Mouse (Mus musculus) urinary bladder, postnatal 4 days (tissue): ENCODE measurements at regions not wholly inside any gene's neighbourhood (a gene's known extent, or its start where the extent isn't known, plus 50 kb on each side); places are given as distances from the start of the nearest gene placed in this dataset.
A peak's percentile ranks its signal among the peaks of the same experiment; 100 is the strongest.

Experiments
- DNase-seq, 2 experiments: peaks; one replicate each; pipeline ENCODE4 v3.0.0; 2021 to 2022; ENCODE audit warnings: low spot score in 2 of 2

DNA sequence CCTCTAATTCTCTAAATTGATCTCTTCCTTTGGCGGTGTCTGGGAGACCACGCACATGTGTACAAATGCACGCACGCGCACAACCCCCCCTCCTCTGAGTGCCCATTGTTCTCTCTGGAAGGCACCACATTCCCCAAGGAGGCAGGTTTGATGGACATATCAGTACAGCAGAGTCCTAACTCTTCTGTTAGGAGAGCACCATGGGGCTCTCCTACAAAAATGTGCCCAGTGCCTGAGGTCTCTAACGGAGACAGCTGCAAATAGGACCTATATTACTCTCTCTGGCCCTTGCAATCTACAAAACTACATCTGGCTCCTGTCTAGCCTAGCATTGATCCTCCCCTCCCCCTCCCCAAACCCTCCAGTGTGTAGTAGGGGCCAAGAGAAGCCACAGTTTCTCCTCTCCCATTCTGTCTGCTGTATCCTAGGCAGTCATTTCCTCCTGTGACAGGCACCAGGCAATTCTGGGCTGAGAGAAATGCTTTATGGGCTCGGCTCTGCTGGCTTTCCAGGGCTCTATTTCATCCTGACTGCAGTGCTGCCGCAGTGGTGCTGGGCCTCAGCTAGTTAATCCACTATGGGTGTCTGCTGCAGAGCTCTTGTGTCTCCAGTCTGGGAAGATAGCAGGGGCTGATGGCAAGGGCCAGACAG is 340.6 kb downstream of the Rps24 start:
- no peak for DNase-seq

GRCm38 (mm10) chr14:24829001-24829400 is 342.1 kb downstream of the Rps24 start:
- DNase-seq, result no peak

DNA sequence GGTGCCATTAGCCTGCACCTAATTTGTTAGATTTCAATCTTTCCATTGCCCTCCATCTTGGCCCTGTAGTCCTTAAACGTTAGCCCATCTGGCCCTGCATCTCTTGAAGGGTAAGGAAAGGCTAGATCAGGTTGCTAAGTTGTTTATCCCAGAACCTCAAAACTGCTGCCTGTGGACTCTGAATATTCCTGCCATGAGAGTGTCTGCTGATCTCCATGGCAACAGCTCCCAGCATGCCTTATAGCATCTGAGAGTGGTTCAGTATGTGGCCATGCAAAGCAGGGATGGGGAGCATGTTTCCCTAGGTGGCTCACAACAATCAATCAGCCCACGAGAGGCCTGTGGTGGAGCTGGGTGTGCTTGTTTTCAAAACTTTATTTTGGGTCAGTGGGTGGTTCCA is 346.3 kb downstream of the Rps24 start:
- DNase-seq, result no peak

DNA sequence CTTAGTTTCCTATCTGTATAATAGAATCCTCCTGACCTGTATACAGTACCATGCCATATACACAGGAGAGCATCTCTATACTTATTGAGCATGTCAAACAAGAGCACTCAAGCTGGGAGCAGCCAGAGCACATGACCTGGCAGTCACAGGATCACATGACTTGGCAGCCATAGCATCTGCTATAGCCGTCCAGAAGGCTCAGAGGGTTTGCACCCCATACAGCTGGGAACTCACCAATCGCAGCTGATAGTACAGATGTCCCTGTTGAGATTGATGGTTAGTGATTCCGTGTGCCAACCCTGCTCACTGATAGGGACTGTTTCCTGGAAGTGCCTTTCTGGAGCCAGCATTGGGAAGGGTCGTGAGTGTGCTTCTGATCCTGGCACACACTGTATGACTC is 351.3 kb downstream of the Rps24 start:
- DNase-seq, result no peak

DNA sequence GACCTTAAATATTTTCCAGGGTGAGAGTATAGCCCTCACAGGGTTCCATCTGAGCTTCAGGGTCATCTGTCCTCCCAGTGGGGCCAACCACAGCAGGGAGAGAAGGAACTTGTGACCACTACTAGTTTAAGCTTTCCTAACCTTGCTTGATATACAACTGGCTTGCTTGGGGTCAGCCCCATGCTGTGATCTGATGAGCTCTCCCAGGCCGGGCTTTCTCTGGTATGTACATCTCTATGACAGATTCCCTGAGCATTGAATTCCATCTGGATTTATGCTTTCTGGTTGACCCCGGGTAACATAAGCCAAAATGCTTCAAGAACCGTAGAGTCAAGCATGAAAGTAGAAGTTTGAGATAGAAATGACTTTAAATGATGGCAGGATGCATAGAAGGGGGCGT is 352.1 kb downstream of the Rps24 start:
- DNase-seq, result no peak

DNA sequence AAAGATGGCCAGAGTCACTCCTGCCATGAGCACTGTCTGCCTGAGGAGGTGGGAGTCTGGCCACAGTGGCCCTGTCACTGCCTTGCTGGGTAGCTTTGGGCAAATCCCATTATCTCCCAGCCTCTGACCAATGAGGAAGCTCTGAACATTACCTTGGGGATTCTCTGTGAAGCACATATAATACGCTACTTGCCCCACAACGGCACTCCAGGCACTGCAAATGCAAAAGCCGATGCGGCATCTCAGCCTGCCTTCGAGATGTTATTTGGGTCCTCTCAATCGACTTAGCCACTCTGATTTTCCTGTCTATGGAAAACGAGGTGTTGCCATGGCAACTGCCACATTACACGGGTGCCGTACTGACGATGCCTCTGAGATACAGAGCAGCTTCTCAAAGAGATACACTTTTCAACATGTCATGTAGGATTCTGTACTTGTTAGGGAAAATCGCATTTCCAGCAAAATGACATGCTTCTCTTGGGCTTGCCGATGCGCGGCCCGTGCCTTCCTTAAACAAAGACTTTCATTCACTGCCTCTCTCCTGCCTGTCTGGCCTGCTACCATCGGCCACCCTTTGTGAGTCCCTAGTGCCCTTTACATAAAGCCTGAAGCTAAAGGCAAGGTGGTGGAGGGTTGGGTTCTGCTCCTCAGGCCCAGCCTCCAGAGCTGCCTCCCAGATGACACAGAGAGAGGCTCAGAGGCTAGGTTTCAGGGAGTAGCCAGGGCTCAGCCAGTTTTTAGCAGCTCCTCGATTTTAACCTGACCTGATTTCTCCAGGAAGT is 355.0 kb downstream of the Rps24 start:
- no peak for DNase-seq

- DNase-seq, result no peak
These were observed 356.7 kb downstream of the Rps24 start for GRCm38 (mm10) chr14:24843626-24844025.

GRCm38 (mm10) chr14:24850491-24850890 is 363.6 kb downstream of the Rps24 start:
- no peak for DNase-seq

GRCm38 (mm10) chr14:24854459-24854858 is 367.5 kb downstream of the Rps24 start:
- no peak for DNase-seq

GRCm38 (mm10) chr14:24862171-24862570 is 375.2 kb downstream of the Rps24 start:
- peak in 1 of 2 experiments; percentile 42 for DNase-seq

- DNase-seq, result peak in 1 of 2 experiments; percentile 47
These were observed 375.7 kb downstream of the Rps24 start for GRCm38 (mm10) chr14:24862661-24863060.

DNA sequence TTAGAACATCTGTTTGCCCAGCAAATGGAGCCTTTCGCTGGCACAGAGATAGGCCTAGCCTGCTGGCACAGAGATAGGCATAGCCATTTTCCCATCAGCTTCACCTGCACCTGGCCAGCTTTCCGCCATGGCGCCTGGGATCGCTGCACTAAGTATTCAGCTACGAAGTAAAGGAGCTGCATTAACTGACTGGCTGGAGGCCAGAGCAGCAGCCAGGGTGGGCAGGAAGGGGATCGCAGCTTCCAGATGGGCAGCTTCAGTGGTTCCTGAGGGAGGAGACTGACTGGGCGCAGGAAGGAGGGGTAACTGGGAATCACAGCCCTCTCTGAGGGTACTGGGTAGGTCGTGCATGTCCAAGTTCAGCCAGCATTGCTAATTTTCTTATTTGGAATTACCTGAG is 376.2 kb downstream of the Rps24 start:
- peak in 1 of 2 experiments; percentile 52 for DNase-seq

- DNase-seq, result peak in 1 of 2 experiments; percentile 56
These were observed 378.8 kb downstream of the Rps24 start for GRCm38 (mm10) chr14:24865579-24866230.

- peak in 1 of 2 experiments; percentile 33 for DNase-seq
These were observed 380.9 kb downstream of the Rps24 start for GRCm38 (mm10) chr14:24867816-24868215.

DNA sequence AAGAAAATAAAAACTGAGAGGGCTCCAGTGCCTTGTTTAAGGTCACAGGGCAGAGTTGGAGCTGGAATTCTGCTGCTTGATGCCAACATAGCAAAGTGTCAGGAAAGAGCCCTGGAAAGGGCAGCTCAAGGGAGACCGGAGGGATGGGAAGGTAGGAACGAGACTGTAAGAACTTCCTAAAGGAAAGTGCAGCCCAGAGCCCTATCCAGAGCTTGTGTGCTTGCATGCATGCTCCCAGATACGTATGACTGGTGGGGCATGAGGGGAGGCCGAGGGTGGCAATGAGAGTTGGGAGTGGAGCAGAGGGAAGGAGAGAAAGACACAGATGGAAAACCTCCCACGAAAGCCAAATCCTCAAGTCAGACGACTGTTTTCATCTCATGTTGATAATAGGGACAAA is 381.8 kb downstream of the Rps24 start:
- DNase-seq, result peak in 1 of 2 experiments; percentile 54

DNA sequence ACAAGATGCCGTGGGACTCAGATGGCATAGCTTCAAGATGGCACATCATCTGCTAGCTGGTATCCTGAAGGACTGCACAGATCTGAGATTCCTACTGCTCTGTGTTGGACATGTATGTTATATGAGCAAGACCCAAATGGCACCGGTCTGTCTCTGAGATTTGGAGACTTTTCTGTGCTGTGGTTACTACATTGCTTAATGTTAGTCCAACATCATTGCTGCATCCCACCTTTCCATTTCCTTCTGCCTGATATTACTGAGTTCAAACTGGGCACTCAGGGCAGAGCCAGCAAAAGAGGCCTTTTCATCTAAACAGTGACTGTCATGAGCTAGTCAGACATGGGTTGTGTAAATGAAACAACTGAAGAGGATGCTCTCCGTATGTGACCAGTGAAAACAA is 383.3 kb downstream of the Rps24 start:
- peak in 1 of 2 experiments; percentile 43 for DNase-seq

DNA sequence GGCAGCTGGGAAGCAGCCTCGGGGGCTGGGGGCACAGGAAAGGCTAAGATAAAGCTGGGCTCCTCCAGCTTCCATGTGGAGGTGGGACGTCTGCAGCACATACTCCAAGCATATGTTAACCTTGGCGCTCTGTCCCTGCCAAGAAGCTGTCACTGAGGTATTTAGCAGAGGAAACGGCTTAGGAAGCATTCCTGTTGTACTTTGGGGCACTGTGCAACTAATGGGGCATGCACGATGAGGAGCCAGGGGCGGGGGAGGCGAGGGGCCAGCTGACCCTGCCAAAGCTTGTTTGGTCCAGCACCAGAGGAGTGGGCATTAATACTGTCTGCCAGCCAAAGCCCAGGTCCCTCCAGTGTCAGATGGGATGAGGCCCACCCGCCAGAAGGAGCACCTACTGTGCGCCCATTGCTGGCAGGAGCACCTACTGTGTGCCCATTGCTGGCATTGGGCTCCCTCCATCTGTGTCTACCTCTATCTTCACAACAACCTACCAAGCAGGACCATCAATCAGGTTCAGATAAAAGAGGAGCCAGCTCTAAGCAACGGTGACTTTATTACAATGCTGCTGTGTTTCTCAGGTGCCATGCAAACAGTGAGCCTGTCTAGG is 384.6 kb downstream of the Rps24 start:
- DNase-seq, result peak in 1 of 2 experiments; percentile 58

DNA sequence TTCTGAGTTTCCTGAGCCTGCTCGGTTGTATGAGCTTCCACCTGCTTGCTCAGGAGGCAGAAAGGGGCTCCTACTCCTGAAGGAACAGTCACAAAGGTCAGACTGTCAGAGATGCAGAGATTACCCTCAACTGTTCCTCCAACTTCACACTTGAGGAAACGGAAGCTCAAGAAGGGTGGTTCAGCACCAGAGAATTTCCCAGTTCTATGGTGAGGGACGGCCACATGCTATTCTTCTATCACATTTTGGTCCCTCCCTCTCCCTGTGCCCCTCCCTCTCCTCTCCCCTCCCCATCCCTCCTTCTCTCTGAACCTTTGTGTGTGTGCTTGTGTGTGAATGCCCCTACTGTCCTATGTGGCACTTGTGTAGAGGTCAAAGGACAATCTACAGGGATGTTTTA is 386.0 kb downstream of the Rps24 start:
- DNase-seq, result peak in 1 of 2 experiments; percentile 44

GRCm38 (mm10) chr14:24873406-24873805 is 386.5 kb downstream of the Rps24 start:
- peak in 1 of 2 experiments; percentile 42 for DNase-seq

DNA sequence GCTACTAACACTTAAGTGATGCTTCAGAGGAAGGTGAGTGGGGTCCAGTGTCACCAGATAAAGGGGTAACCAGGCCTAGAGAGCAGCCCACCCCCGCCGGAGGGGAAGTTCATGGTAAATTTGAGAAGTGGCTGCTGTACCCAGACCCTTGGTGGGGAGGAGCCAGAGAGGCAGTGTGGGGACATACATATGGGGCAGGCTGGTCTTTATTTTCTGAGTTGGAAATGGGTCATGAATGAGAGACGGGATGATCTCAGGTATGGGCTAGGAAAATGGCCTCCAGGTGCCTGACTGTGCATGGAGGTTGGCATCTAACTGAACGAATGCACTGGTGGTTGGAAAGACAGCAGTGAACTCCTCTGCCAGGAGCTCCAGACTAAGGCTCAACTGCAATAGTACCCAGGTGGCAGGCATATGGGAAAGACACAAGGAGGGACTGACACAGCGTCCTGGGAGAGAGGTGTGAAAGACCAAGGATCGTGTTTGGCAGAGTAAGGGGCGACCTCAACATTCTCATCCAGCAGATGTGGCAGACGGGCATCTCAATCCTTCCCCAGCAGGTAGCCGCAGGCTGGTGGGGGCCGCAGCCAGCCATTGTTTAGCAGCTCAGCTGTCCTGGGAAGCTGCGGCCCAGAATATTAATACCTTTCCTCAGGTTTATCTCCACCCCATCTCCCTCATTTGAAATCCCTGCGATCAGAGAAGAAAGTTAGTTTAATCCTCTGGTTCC is 387.7 kb downstream of the Rps24 start:
- DNase-seq, result no peak

- DNase-seq, result no peak
These were observed 388.2 kb downstream of the Rps24 start for GRCm38 (mm10) chr14:24875156-24875545.

DNA sequence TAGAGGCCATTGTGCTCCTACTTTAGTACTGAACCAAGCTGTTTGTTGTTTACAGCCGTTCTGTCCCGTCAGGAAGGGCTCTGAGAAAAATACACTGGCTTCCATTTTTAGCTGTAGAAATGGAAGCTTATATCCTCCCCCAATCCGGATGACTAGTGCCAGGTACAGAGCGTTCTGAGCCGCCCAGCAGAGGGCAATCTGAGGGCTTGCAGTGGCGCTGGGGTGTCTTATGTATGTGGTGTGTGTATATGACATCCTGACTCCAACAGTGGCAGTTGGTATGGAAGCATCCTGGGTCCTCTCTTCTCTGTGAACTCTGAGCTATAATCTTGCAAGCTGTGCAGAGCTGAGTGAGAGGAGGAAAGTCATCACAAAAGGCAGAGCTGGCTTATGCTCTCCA is 389.0 kb downstream of the Rps24 start:
- no peak for DNase-seq
